Mouse (Mus musculus) myocyte (in vitro differentiated cells): Measurements from ENCODE around the gene Ctnnbl1. TPM values are rescaled to one million over a fixed set of nuclear protein-coding genes. Genes with fewer than 3 reads are reported as not detected.

ENCODE experiments used
- H3K27me3 ChIP-seq: one replicate; pipeline ENCODE4 v1.6.1; 2011; ENCODE audit not compliant: control insufficient read depth, insufficient read depth, insufficient read length
- H3K36me3 ChIP-seq: one replicate; pipeline ENCODE4 v1.6.1; 2011; ENCODE audit not compliant: control insufficient read depth, insufficient read depth
- H3K4me2 ChIP-seq: one replicate; pipeline ENCODE4 v1.6.1; 2011; ENCODE audit warnings: low read depth, control low read depth
- H3K4me3 ChIP-seq: one replicate; pipeline ENCODE4 v1.5.1; 2011; ENCODE audit warnings: mild to moderate bottlenecking, control low read depth, moderate library complexity
- H3K79me2 ChIP-seq: one replicate; pipeline ENCODE4 v1.6.1; 2011; ENCODE audit not compliant: control insufficient read depth, insufficient read depth
- H3ac ChIP-seq: one replicate; pipeline ENCODE4 v1.6.1; 2011; ENCODE audit not compliant: control insufficient read depth, insufficient read length
- CEBPB ChIP-seq: IDR thresholded peaks from 2 replicates; pipeline ENCODE4 v1.6.1; 2011; ENCODE audit warnings: mild to moderate bottlenecking, moderate library complexity; ENCODE audit not compliant: poor library complexity, insufficient read depth, severe bottlenecking
- E2F4 ChIP-seq: IDR thresholded peaks from one replicate; pipeline ENCODE4 v1.6.1; 2011; ENCODE audit warnings: mild to moderate bottlenecking, control low read depth, moderate library complexity; ENCODE audit not compliant: insufficient read depth
- MAX ChIP-seq: IDR thresholded peaks from one replicate; pipeline ENCODE4 v1.6.1; 2011; ENCODE audit warnings: low read depth, mild to moderate bottlenecking, control low read depth
- MYOD1 ChIP-seq, 3 experiments: IDR thresholded peaks; one replicate each; pipeline ENCODE4 v1.6.1; 2011; ENCODE audit warnings: control low read depth in 2 of 3, low read depth in 2 of 3, mild to moderate bottlenecking in 2 of 3, moderate library complexity in 1 of 3; ENCODE audit not compliant: insufficient read length in 2 of 3, control insufficient read depth in 1 of 3
- MYOG ChIP-seq, 3 experiments: IDR thresholded peaks; one replicate each; pipeline ENCODE4 v1.6.1; 2011; ENCODE audit warnings: control low read depth in 2 of 3, low read depth in 2 of 3, mild to moderate bottlenecking in 2 of 3; ENCODE audit not compliant: insufficient read length in 2 of 3, control insufficient read depth in 1 of 3, insufficient read depth in 1 of 3
- POLR2A ChIP-seq: IDR thresholded peaks from one replicate; pipeline ENCODE4 v1.6.1; 2011; ENCODE audit warnings: low read depth, mild to moderate bottlenecking, control low read depth, moderate library complexity; ENCODE audit not compliant: insufficient read length
- POLR2AphosphoS2 ChIP-seq: IDR thresholded peaks from one replicate; pipeline ENCODE4 v1.6.1; 2011; ENCODE audit warnings: low read depth, control low read depth; ENCODE audit not compliant: insufficient read length
- REST ChIP-seq: IDR thresholded peaks from one replicate; pipeline ENCODE4 v1.6.1; 2011; ENCODE audit warnings: mild to moderate bottlenecking, control low read depth, moderate library complexity; ENCODE audit not compliant: insufficient read depth, insufficient read length
- SRF ChIP-seq: IDR thresholded peaks from one replicate; pipeline ENCODE4 v1.6.1; 2011; ENCODE audit warnings: low read depth; ENCODE audit not compliant: control insufficient read depth, insufficient read length
- TCF12 ChIP-seq: IDR thresholded peaks from one replicate; pipeline ENCODE4 v1.6.1; 2011; ENCODE audit warnings: mild to moderate bottlenecking, control low read depth; ENCODE audit not compliant: poor library complexity, insufficient read depth, severe bottlenecking
- TCF3 ChIP-seq: IDR thresholded peaks from one replicate; pipeline ENCODE4 v1.6.1; 2011; ENCODE audit warnings: low read depth, control low read depth; ENCODE audit not compliant: insufficient read length
- USF1 ChIP-seq: IDR thresholded peaks from one replicate; pipeline ENCODE4 v1.6.1; 2011; ENCODE audit warnings: low read depth, mild to moderate bottlenecking, control low read depth, moderate library complexity
- polyA plus RNA-seq: library from polyadenylated mRNA; unstranded; fragments of >200 nt; fragmentation: generic; extraction: Trizol; gene quantifications from one replicate; pipeline ENCODE4 v1.2.1, GENCODE M21; 2012; ENCODE audit warnings: missing spikeins

Ctnnbl1 gene
- polyA plus RNA-seq, 1 experiment: 35.0 TPM

GRCm38 (mm10) chr2:157723883-157724573 is 13.2 kb upstream of the Ctnnbl1 start:
- Histone ChIP-seq H3ac (no peak overlapping the region), H3K4me3 (no peak overlapping the region), H3K79me2 (no peaks in the 10 kb centered on the region), H3K4me2 (no peak overlapping the region), H3K27me3 (peaks cover 26% of the 10 kb centered on the region), H3K36me3 (no peaks in the 10 kb centered on the region)
- TF ChIP-seq USF1: no peak
- no peak for TF ChIP-seq TCF12
- no peak for TF ChIP-seq REST
- TF ChIP-seq TCF3: no peak
- TF ChIP-seq CEBPB: no peak
- no peak for TF ChIP-seq SRF
- no peak for TF ChIP-seq MYOD1 (IDR thresholded peaks at IDR 0.05; ENCODE audit: control insufficient read depth in 1 of 3, insufficient read length in 2 of 3, low read depth in 2 of 3)
- TF ChIP-seq MAX: no peak
- TF ChIP-seq E2F4: no peak
- no peak for TF ChIP-seq POLR2A
- no peak for TF ChIP-seq MYOG (IDR thresholded peaks at IDR 0.05; ENCODE audit: control insufficient read depth in 1 of 3, insufficient read depth in 1 of 3, insufficient read length in 2 of 3, low read depth in 2 of 3)
- TF ChIP-seq POLR2AphosphoS2: no peak

- H3K36me3 ChIP-seq: no peaks in the 10 kb centered on the region
- H3K79me2 ChIP-seq: no peaks in the 10 kb centered on the region
- no peak overlapping the region for H3K4me3 ChIP-seq
- TF ChIP-seq MAX (no peak), TCF3 (no peak), CEBPB (no peak), TCF12 (no peak)
- no peak overlapping the region for H3K4me2 ChIP-seq
- H3ac ChIP-seq: no peak overlapping the region
- peaks cover 26% of the 10 kb centered on the region for H3K27me3 ChIP-seq
These were observed 12.7 kb upstream of the Ctnnbl1 start for GRCm38 (mm10) chr2:157724574-157724914.

- no peak overlapping the region for H3K4me3 ChIP-seq
- H3K36me3 ChIP-seq: no peaks in the 10 kb centered on the region
- no peak overlapping the region for H3ac ChIP-seq
- peaks cover 2% of the 10 kb centered on the region for H3K79me2 ChIP-seq
- no peaks in the 10 kb centered on the region for H3K27me3 ChIP-seq
- no peak overlapping the region for H3K4me2 ChIP-seq
- no peak for TF ChIP-seq SRF
- TF ChIP-seq REST: no peak
- TF ChIP-seq TCF12: no peak
- no peak for TF ChIP-seq USF1
- no peak for TF ChIP-seq MYOG (IDR thresholded peaks at IDR 0.05; ENCODE audit: control insufficient read depth in 1 of 3, insufficient read depth in 1 of 3, insufficient read length in 2 of 3, low read depth in 2 of 3)
- no peak for TF ChIP-seq POLR2AphosphoS2
- TF ChIP-seq CEBPB: no peak
- TF ChIP-seq MYOD1 (IDR thresholded peaks at IDR 0.05; ENCODE audit: control insufficient read depth in 1 of 3, insufficient read length in 2 of 3, low read depth in 2 of 3): no peak
- no peak for TF ChIP-seq POLR2A
- TF ChIP-seq TCF3: no peak
- no peak for TF ChIP-seq MAX
- TF ChIP-seq E2F4: no peak
These were observed 7.4 kb downstream of the Ctnnbl1 start for GRCm38 (mm10) chr2:157744619-157745018.

GRCm38 (mm10) chr2:157745735-157746134 is 8.5 kb downstream of the Ctnnbl1 start:
- Histone ChIP-seq H3ac (no peak overlapping the region), H3K27me3 (no peaks in the 10 kb centered on the region), H3K36me3 (no peaks in the 10 kb centered on the region), H3K4me2 (no peak overlapping the region), H3K79me2 (no peaks in the 10 kb centered on the region), H3K4me3 (no peak overlapping the region)
- TF ChIP-seq MYOG (IDR thresholded peaks at IDR 0.05; ENCODE audit: control insufficient read depth in 1 of 3, insufficient read depth in 1 of 3, insufficient read length in 2 of 3, low read depth in 2 of 3) (no peak), MYOD1 (IDR thresholded peaks at IDR 0.05; ENCODE audit: control insufficient read depth in 1 of 3, insufficient read length in 2 of 3, low read depth in 2 of 3) (no peak), E2F4 (no peak), REST (no peak), TCF12 (no peak), POLR2AphosphoS2 (no peak), MAX (no peak), SRF (no peak), CEBPB (no peak), TCF3 (no peak), USF1 (no peak), POLR2A (no peak)

- Histone ChIP-seq H3K4me2 (no peak overlapping the region), H3K36me3 (no peaks in the 10 kb centered on the region), H3K79me2 (no peaks in the 10 kb centered on the region), H3K4me3 (no peak overlapping the region), H3K27me3 (no peaks in the 10 kb centered on the region), H3ac (no peak overlapping the region)
- TF ChIP-seq MYOG (IDR thresholded peaks at IDR 0.05; ENCODE audit: control insufficient read depth in 1 of 3, insufficient read depth in 1 of 3, insufficient read length in 2 of 3, low read depth in 2 of 3): no peak
- TF ChIP-seq E2F4: no peak
- no peak for TF ChIP-seq REST
- TF ChIP-seq CEBPB: no peak
- TF ChIP-seq USF1: no peak
- TF ChIP-seq POLR2A: no peak
- no peak for TF ChIP-seq POLR2AphosphoS2
- TF ChIP-seq MAX: no peak
These were observed 9.4 kb downstream of the Ctnnbl1 start for GRCm38 (mm10) chr2:157746558-157746957.
